ENCODE assay signal across 14 mouse cellular contexts in the genomic region with DNA sequence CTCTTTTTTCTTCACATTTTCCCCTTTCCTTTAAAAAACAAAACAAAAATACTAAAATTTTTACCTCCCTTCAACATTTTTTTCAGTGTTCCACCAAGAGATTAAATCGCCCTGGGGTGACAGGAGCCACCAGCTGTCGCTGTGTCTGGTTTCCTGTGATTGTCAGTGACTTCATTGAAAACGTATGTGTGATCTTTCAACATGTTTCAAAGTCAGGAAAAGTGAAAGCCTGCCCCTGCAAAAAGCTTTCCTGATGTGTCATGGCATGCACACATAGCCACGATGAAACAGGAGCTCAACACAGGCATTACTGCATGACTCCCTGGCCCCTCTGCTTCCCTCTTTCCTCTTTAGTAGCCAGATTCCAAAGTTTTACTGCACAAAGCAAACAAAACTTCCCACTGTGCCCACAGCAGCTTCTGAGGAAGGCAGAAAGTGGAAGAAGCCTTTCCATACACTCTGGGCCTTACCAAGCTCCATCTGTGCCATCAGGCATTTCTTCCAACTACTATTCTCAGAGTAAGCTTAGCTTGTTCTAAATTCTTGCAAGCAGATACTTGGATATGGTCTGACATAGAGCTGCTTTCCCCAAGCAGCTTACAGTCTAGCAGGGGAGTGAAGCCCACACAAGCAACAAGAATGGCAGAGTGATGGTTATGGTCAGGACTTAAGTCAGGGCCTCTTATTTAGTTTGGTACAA.
DNase-seq lines count a peak whose midpoint lies in the region; ATAC-seq and TF ChIP-seq lines count a peak whose summit lies in the region.
"Had no signal": no experiment of that assay in that cellular context is flagged by ENCODE, and none has a peak within 500 bp of the region (broad histone marks: within the 10 kb centered on the region; RNA-seq: fewer than 3 reads in every experiment).

No protein-coding gene starts in this region.

- peaks cover 4% of the 10 kb centered on the region for H3K4me1 ChIP-seq in heart, adult 2 months (ENCODE audit: control insufficient read depth, insufficient read depth, low read length)
- H3K4me1 ChIP-seq in stomach, embryonic 15.5 days = no peaks in the 10 kb centered on the region
- no peaks in the 10 kb centered on the region for H3K4me1 ChIP-seq in stomach, postnatal 0 days (replicated peaks; ENCODE audit: control insufficient read depth, insufficient read depth)
- H3K4me1 ChIP-seq in heart, postnatal 0 days (ENCODE audit: control insufficient read depth, insufficient read depth) = no peaks in the 10 kb centered on the region
- H3K4me1 ChIP-seq in hindbrain, embryonic 12.5 days = peaks cover 5% of the 10 kb centered on the region
- H3K4me1 ChIP-seq: liver, embryonic 15.5 days had no signal

- intact Hi-C loops in heart, adult 2 months (cut with DNase I) = loop anchor here (10.0 kb wide), 1 partner anchor 285 kb away; no protein-coding TSS in a partner anchor

- no peaks in the 10 kb centered on the region for H3K27me3 ChIP-seq in heart, adult 2 months (ENCODE audit: control insufficient read depth, insufficient read depth, low read length)
- no peaks in the 10 kb centered on the region for H3K27me3 ChIP-seq in stomach, embryonic 15.5 days (replicated peaks)
- no peaks in the 10 kb centered on the region for H3K27me3 ChIP-seq in stomach, postnatal 0 days (ENCODE audit: control insufficient read depth, insufficient read depth, low read length)
- H3K27me3 ChIP-seq in heart, postnatal 0 days (ENCODE audit: control insufficient read depth, insufficient read depth, low read length) = no peaks in the 10 kb centered on the region
- H3K27me3 ChIP-seq in hindbrain, embryonic 12.5 days = no peaks in the 10 kb centered on the region
- H3K27me3 ChIP-seq: liver, embryonic 15.5 days; midbrain, embryonic 12.5 days had no signal

- no peak for TF ChIP-seq CTCF in heart, adult 2 months (IDR thresholded peaks at IDR 0.05)
- TF ChIP-seq CTCF in stomach, postnatal 0 days (IDR thresholded peaks at IDR 0.05; ENCODE audit: low read depth) = no peak
- TF ChIP-seq CTCF in heart, postnatal 0 days (IDR thresholded peaks at IDR 0.05; ENCODE audit: low read depth) = no peak

- H3K79me2 ChIP-seq in heart, adult 2 months (replicated peaks; ENCODE audit: control insufficient read depth, insufficient read depth, low read length) = no peaks in the 10 kb centered on the region

- ATAC-seq in stomach, embryonic 15.5 days (ENCODE audit: insufficient read depth, low FRiP score, low read depth) = no peak
- ATAC-seq in stomach, postnatal 0 days (ENCODE audit: low FRiP score, low TSS enrichment) = no peak
- peak; percentile 57 for ATAC-seq in heart, postnatal 0 days (ENCODE audit: insufficient read depth, low read depth)
- no peak for ATAC-seq in hindbrain, embryonic 12.5 days (ENCODE audit: low FRiP score)

- H3K9ac ChIP-seq in heart, adult 2 months (ENCODE audit: low read depth, low read length) = no peak overlapping the region
- H3K9ac ChIP-seq in stomach, embryonic 15.5 days = no peak overlapping the region
- no peak overlapping the region for H3K9ac ChIP-seq in stomach, postnatal 0 days (ENCODE audit: low read length)
- H3K9ac ChIP-seq in heart, postnatal 0 days (replicated peaks; ENCODE audit: low read depth, low read length) = no peak overlapping the region
- H3K9ac ChIP-seq in hindbrain, embryonic 12.5 days = no peak overlapping the region
- H3K9ac ChIP-seq: liver, embryonic 15.5 days; midbrain, embryonic 12.5 days had no signal

- H3K4me3 ChIP-seq in heart, adult 2 months = no peak overlapping the region
- no peak overlapping the region for H3K4me3 ChIP-seq in stomach, embryonic 15.5 days (replicated peaks)
- H3K4me3 ChIP-seq in stomach, postnatal 0 days (ENCODE audit: low read depth, low read length) = no peak overlapping the region
- no peak overlapping the region for H3K4me3 ChIP-seq in heart, postnatal 0 days (ENCODE audit: low read depth, low read length)
- H3K4me3 ChIP-seq in hindbrain, embryonic 12.5 days = no peak overlapping the region
- H3K4me3 ChIP-seq: liver, embryonic 15.5 days; midbrain, embryonic 12.5 days had no signal

- no peaks in the 10 kb centered on the region; the same call in 1 of the 2 replicates for H3K36me3 ChIP-seq in heart, adult 2 months (ENCODE audit: control insufficient read depth, insufficient read depth, low read length)
- no peaks in the 10 kb centered on the region for H3K36me3 ChIP-seq in stomach, embryonic 15.5 days
- H3K36me3 ChIP-seq in stomach, postnatal 0 days (ENCODE audit: control insufficient read depth, insufficient read depth, low read length) = no peaks in the 10 kb centered on the region
- no peaks in the 10 kb centered on the region for H3K36me3 ChIP-seq in heart, postnatal 0 days (replicated peaks; ENCODE audit: control insufficient read depth, insufficient read depth, low read length)
- no peaks in the 10 kb centered on the region for H3K36me3 ChIP-seq in hindbrain, embryonic 12.5 days
- H3K36me3 ChIP-seq: liver, embryonic 15.5 days; midbrain, embryonic 12.5 days had no signal

- no peak for TF ChIP-seq POLR2A in heart, adult 2 months (IDR thresholded peaks at IDR 0.05; ENCODE audit: insufficient read depth, low read depth, low read length)

- DNase-seq in heart, adult 8-10 months (ENCODE audit: low spot score) = peak; percentile 17
- no peak for DNase-seq in heart, adult 2 months
- DNase-seq in stomach, postnatal 0 days (ENCODE audit: low spot score) = no peak
- peak; percentile 29 for DNase-seq in heart, postnatal 0 days (ENCODE audit: low spot score)
- DNase-seq in left cerebral cortex, adult 9 months (ENCODE audit: low spot score in 2 of 2) = no peak
- no peak for DNase-seq in cerebellum, postnatal 25 days
- DNase-seq: adrenal gland, postnatal 10 days; cerebellum, adult 9-11 months; gastrocnemius, postnatal 36 days; kidney, postnatal 36 days had no signal

- no peak overlapping the region for H3K4me2 ChIP-seq in stomach, embryonic 15.5 days
- H3K4me2 ChIP-seq in stomach, postnatal 0 days (replicated peaks; ENCODE audit: low read depth) = no peak overlapping the region
- H3K4me2 ChIP-seq in heart, postnatal 0 days (ENCODE audit: low read depth, low read length) = no peak overlapping the region
- no peak overlapping the region for H3K4me2 ChIP-seq in hindbrain, embryonic 12.5 days (replicated peaks)
- H3K4me2 ChIP-seq: liver, embryonic 15.5 days; midbrain, embryonic 12.5 days had no signal

- no peak overlapping the region for H3K27ac ChIP-seq in heart, adult 2 months
- H3K27ac ChIP-seq in stomach, embryonic 15.5 days = 0 out of 2 replicates have a peak overlapping the region, but pooled peaks have one; percentile 9
- no peak overlapping the region for H3K27ac ChIP-seq in stomach, postnatal 0 days (replicated peaks)
- H3K27ac ChIP-seq in heart, postnatal 0 days (ENCODE audit: low read depth) = peak overlapping the region; percentile 62
- H3K27ac ChIP-seq in hindbrain, embryonic 12.5 days = no peak overlapping the region
- H3K27ac ChIP-seq: liver, embryonic 15.5 days; midbrain, embryonic 12.5 days had no signal

- WGBS in heart, adult 2 months = 31% methylated on average over 4 of the region's 4 CpGs
- WGBS in stomach, embryonic 15.5 days = 31% methylated on average over 4 of the region's 4 CpGs
- 23% methylated on average over 4 of the region's 4 CpGs for WGBS in stomach, postnatal 0 days
- 27% methylated on average over 4 of the region's 4 CpGs for WGBS in heart, postnatal 0 days
- WGBS in hindbrain, embryonic 12.5 days = 35% methylated on average over 4 of the region's 4 CpGs

- TF ChIP-seq EP300 in heart, adult 2 months (IDR thresholded peaks at IDR 0.05; ENCODE audit: insufficient read depth, low read depth, low read length) = no peak
- TF ChIP-seq EP300 in stomach, postnatal 0 days (optimal IDR thresholded peaks at IDR 0.05) = no peak
- TF ChIP-seq EP300 in heart, postnatal 0 days (IDR thresholded peaks at IDR 0.05; ENCODE audit: low read depth) = peak; percentile 58; the same call in 1 of the 2 replicates

- H3K9me3 ChIP-seq in stomach, embryonic 15.5 days = no peaks in the 10 kb centered on the region
- H3K9me3 ChIP-seq in stomach, postnatal 0 days (ENCODE audit: control insufficient read depth, low read length) = no peaks in the 10 kb centered on the region
- H3K9me3 ChIP-seq in heart, postnatal 0 days (replicated peaks; ENCODE audit: control insufficient read depth, low read length) = no peaks in the 10 kb centered on the region
- H3K9me3 ChIP-seq in hindbrain, embryonic 12.5 days (replicated peaks) = no peaks in the 10 kb centered on the region
- H3K9me3 ChIP-seq: liver, embryonic 15.5 days; midbrain, embryonic 12.5 days had no signal

Comparison
In these comparisons a context has a peak if more than half of its experiments do, and no peak if none do; other contexts are left out.
1. DNase-seq: peak in heart, adult 8-10 months (single experiment) and heart, postnatal 0 days (single experiment); none in heart, adult 2 months (0 of 2), stomach, postnatal 0 days (single experiment), left cerebral cortex, adult 9 months (0 of 2) and cerebellum, postnatal 25 days (0 of 2).
2. H3K27ac ChIP-seq: peak in stomach, embryonic 15.5 days (single experiment) and heart, postnatal 0 days (single experiment); none in heart, adult 2 months (single experiment), stomach, postnatal 0 days (single experiment) and hindbrain, embryonic 12.5 days (single experiment).